In the genomic region with DNA sequence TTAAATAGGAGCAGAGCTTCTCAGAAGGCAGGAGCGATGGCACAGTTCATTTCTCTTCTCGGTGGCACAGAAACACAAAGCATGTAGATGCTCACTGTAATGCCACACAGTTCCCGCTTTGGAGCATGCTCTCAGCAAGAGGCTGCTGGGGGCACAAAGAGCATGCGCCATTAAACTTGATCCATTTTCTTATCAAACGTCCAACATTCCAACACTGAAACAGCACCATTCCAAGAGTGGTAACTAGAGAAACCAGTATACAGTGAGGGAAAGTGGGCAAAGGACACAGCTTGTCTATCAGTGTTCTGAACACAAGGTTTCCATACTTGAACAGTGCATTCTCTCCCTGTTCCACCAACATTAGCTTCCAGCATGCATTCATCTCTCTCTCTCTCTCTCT, we compare ENCODE assay signal across 8 mouse cellular contexts.
A peak's percentile ranks its signal among the peaks of the same experiment; 100 is the strongest.
DNase-seq lines count a peak whose midpoint lies in the region; ATAC-seq and TF ChIP-seq lines count a peak whose summit lies in the region.

No protein-coding gene starts in this region.

- TF ChIP-seq CTCF in gastrocnemius, adult 2 months (IDR thresholded peaks at IDR 0.05) = no peak

- intact Hi-C loops in gastrocnemius, adult 2 months (cut with DNase I) = no loop called here

- no peaks in the 10 kb centered on the region for H3K9me3 ChIP-seq in limb, embryonic 12.5 days

- 87% methylated on average over 5 of the region's 5 CpGs for WGBS in limb, embryonic 12.5 days

- H3K9ac ChIP-seq in limb, embryonic 12.5 days (replicated peaks) = no peak overlapping the region

- H3K27me3 ChIP-seq in limb, embryonic 12.5 days = no peaks in the 10 kb centered on the region

- peaks cover 44% of the 10 kb centered on the region for H3K4me1 ChIP-seq in limb, embryonic 12.5 days (replicated peaks)

- peaks cover 34% of the 10 kb centered on the region for H3K36me3 ChIP-seq in limb, embryonic 12.5 days

- ATAC-seq in limb, embryonic 12.5 days (ENCODE audit: insufficient number of reproducible peaks, insufficient read depth, low FRiP score, low TSS enrichment, low read depth) = no peak
- no peak for ATAC-seq in inflammation-experienced regulatory T-cells, adult 6 months

- peak overlapping the region; percentile 83; the same call in 1 of the 2 replicates for H3K4me2 ChIP-seq in limb, embryonic 12.5 days

- peak overlapping the region; percentile 98 for H3K4me3 ChIP-seq in gastrocnemius, adult 2 months
- no peak overlapping the region for H3K4me3 ChIP-seq in limb, embryonic 12.5 days (replicated peaks)

- DNase-seq in gastrocnemius, adult 2 months = no peak
- no peak for DNase-seq in gastrocnemius, postnatal 25 days
- DNase-seq in right cerebral cortex, postnatal 4 days = peak; percentile 40
- DNase-seq in right cerebral cortex, postnatal 25 days = no peak
- no peak for DNase-seq in right cerebral cortex, postnatal 36 days (ENCODE audit: low spot score in 2 of 2)
- no peak for DNase-seq in c-Kit-positive CD71-positive TER-119-positive erythroid progenitor cells, embryonic 14.5 days (ENCODE audit: low spot score)

- H3K27ac ChIP-seq in gastrocnemius, adult 2 months = peak overlapping the region; percentile 100
- no peak overlapping the region for H3K27ac ChIP-seq in limb, embryonic 12.5 days
